Mouse (Mus musculus): Measurements from ENCODE around the gene Dapk2. TPM values are rescaled to one million over a fixed set of nuclear protein-coding genes. Genes with fewer than 3 reads are reported as not detected.
A peak's percentile ranks its signal among the peaks of the same experiment; 100 is the strongest.

The Dapk2 gene
- polyA plus RNA-seq, 1 experiment from 2014 or later = 0.80 TPM

DNA sequence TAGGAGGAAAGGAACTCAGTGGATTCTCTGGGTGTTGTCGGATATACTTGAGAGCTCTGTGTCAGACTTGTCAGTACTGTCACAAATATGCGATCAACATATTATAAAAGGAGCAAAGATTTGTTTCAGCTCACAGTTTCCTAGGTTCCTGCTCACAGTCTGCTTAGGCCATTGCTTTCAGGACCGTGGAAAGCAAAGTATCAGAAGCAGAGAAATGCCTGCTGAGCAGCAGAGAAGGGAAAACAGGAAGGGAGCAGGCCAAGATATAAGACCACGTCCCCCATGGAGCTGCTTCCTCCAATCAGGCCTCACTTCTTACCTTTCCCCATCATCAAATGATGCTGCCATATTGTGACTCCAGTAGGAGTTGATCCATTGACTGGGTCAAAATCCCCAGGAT, 140.8 kb downstream of the Dapk2 start:
- no peaks in the 10 kb centered on the region for H3K36me3 ChIP-seq (replicated peaks; ENCODE audit: control insufficient read depth, insufficient read depth)
- no peaks in the 10 kb centered on the region for H3K27me3 ChIP-seq (ENCODE audit: control insufficient read depth, insufficient read depth, low read length)
- no peak overlapping the region for H3K9ac ChIP-seq
- no peak for DNase-seq (ENCODE audit: low spot score)
- WGBS = 82% methylated on average over 4 of the region's 4 CpGs
- no peak overlapping the region for H3K27ac ChIP-seq
- no peaks in the 10 kb centered on the region for H3K9me3 ChIP-seq (ENCODE audit: control insufficient read depth, low read length)
- H3K4me3 ChIP-seq (replicated peaks; ENCODE audit: low read length) = no peak overlapping the region
- ATAC-seq (ENCODE audit: low FRiP score) = no peak
- H3K4me2 ChIP-seq (replicated peaks) = no peak overlapping the region
- peaks cover 6% of the 10 kb centered on the region; the same call in 1 of the 2 replicates for H3K4me1 ChIP-seq (replicated peaks; ENCODE audit: control insufficient read depth, insufficient read depth, low read length)

DNA sequence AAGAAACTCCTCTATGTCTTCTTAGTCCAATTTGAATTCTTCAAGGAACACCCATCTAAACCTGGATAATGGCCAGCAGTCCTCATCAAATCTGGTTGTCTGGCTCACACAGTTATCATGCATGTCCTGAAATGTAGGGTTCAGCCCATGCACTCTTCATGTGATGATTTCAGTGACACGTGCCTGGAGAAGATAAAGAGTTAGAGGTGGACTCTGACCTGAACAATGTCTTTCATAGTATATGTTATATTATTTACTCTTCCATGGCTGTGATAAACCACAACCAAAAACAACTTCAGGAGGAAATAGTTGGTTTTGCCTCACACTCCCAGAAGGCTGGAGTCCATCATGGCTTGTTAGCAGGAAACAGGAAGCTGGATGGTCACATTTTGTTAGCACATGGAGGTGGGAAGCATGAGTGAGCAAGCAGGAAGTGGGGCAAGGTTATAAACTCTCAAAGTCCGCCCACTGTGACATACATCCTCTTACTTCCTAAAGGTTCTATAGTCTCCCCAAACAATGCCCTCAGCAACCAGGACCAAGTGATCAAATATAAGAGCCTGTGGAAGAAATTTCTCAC, 142.5 kb downstream of the Dapk2 start:
- 95% methylated on average over 2 of the region's 2 CpGs for WGBS

DNA sequence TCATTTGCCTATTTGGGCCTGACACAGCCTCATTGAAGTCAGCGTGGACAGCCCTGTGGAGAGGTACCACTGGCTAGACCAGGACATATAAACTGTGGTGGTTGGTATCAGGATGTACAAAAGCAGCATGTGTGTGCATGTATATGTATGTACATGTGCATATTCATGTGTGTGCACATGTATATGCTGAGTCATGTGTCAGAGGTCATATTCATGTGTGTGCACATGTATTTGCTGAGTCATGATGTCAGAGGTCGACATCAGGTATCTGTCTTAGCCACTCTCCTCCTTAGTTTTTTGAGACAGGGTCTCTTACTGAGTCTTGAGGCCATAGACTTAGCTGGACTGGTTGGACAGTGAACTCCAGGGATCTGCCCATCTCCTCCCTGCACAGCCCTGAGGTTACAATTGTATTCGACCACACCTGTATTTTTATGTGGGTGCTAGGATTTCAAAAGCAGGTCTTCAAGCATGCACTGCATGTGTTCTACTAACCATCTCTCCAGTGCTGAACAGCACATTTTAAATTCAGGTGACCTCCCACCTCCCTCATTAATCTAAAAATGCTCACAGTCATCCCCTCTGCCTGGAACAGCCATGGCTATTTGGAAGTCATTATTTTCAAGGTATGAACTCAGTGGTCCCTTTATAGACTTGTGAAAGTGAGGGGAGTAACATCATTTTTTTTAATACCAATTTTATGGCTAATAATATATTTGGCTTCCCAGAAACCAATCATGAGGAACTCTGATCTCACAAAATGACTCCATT, 146.5 kb downstream of the Dapk2 start:
- ATAC-seq (ENCODE audit: low FRiP score) (no peak), DNase-seq (ENCODE audit: low spot score) (no peak)
- no peaks in the 10 kb centered on the region for H3K36me3 ChIP-seq (replicated peaks; ENCODE audit: control insufficient read depth, insufficient read depth)
- WGBS = 83% methylated on average over 3 of the region's 3 CpGs
- peak overlapping the region; percentile 43 for H3K4me2 ChIP-seq (replicated peaks)
- peaks cover 16% of the 10 kb centered on the region for H3K4me1 ChIP-seq (replicated peaks; ENCODE audit: control insufficient read depth, insufficient read depth, low read length)
- H3K27ac ChIP-seq = peak overlapping the region; percentile 85
- no peak overlapping the region for H3K4me3 ChIP-seq (replicated peaks; ENCODE audit: low read length)
- no peaks in the 10 kb centered on the region for H3K9me3 ChIP-seq (ENCODE audit: control insufficient read depth, low read length)
- H3K27me3 ChIP-seq (ENCODE audit: control insufficient read depth, insufficient read depth, low read length) = no peaks in the 10 kb centered on the region
- peak overlapping the region; percentile 37; the same call in 1 of the 2 replicates for H3K9ac ChIP-seq

More for the DNA sequence above, 142.5 kb downstream of the Dapk2 start:
- Histone ChIP-seq H3K4me1 (replicated peaks; ENCODE audit: control insufficient read depth, insufficient read depth, low read length) (peaks cover 12% of the 10 kb centered on the region), H3K27ac (no peak overlapping the region), H3K4me2 (replicated peaks) (no peak overlapping the region), H3K36me3 (replicated peaks; ENCODE audit: control insufficient read depth, insufficient read depth) (no peaks in the 10 kb centered on the region), H3K9ac (no peak overlapping the region), H3K27me3 (ENCODE audit: control insufficient read depth, insufficient read depth, low read length) (no peaks in the 10 kb centered on the region), H3K4me3 (replicated peaks; ENCODE audit: low read length) (no peak overlapping the region), H3K9me3 (ENCODE audit: control insufficient read depth, low read length) (no peaks in the 10 kb centered on the region)
- no peak for ATAC-seq (ENCODE audit: low FRiP score)
- DNase-seq (ENCODE audit: low spot score) = no peak

DNA sequence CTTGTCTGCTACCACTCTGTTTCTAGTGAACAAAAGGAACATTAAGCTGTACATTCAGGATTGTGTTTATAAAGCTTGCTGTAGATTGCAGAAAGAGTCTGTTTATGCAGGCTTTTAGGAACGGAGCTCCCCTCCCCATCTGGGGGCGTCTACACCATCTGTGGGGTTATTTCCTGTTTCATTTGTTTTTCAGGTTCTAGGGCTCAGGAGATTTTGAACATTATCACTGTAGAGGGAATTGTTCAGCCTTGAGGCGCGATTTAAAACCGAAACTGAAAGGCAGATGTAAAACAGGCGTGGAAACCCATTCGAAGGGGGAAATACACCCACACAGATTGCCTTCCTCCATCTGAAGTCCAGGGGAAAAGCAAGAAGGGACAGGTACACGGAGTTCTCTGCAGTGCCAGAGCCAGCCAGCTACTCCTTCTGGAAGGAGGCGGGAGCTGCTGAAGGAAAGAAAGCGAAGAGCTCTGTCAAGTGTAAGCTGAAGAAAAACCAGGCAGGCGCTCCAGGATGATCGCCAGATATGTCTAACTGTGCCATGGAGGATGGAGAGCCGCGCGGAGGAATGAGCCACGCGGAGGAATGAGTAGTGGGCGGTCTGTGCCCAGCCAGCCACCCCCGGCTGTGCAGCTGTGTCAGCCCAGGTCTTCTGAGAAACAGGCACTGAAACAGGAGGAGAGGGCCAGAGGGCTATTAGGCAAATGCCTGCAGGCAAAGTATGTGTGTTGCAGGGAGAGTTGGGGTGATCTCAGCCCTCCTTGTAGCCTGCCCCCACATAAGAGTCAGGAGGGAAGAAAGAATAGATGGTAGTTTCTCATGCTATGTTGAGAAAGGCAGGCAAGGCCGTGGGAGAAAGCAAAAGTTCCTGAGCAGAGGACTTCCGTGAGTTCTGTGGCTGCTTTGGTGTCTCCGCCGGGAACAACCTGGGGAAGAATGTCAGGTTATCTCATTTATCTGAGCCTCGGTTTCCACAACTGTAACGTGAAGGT, 147.4 kb downstream of the Dapk2 start:
- Histone ChIP-seq H3K4me1 (replicated peaks; ENCODE audit: control insufficient read depth, insufficient read depth, low read length) (peaks cover 16% of the 10 kb centered on the region), H3K9me3 (ENCODE audit: control insufficient read depth, low read length) (no peaks in the 10 kb centered on the region), H3K36me3 (replicated peaks; ENCODE audit: control insufficient read depth, insufficient read depth) (no peaks in the 10 kb centered on the region), H3K4me2 (replicated peaks) (peak overlapping the region; percentile 43), H3K4me3 (replicated peaks; ENCODE audit: low read length) (peak overlapping the region; percentile 11; the same call in 1 of the 2 replicates), H3K27ac (peak overlapping the region; percentile 85), H3K9ac (peak overlapping the region; percentile 37), H3K27me3 (ENCODE audit: control insufficient read depth, insufficient read depth, low read length) (no peaks in the 10 kb centered on the region)
- ATAC-seq (ENCODE audit: low FRiP score) (no peak), DNase-seq (ENCODE audit: low spot score) (peak; percentile 43)
- WGBS = 41% methylated on average over 25 of the region's 25 CpGs

DNA sequence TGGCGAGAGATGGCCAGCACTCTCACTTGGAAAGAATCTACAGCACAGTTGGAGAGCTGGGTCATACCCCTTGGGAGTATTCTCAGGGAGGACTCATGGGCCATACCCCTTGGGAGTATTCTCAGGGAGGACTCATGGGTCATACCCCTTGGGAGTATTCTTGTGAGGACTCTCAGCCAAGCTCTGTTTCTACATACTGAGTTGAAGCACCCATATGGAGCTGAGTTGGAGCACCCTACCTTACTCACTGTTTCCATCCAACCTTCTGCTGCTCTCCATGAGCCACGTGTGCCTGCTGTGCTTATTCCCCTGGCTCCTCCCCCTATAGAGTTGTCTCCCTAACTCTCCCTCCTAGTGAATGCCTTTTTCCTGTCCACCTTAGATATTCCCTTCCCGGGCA, 148.4 kb downstream of the Dapk2 start:
- DNase-seq (ENCODE audit: low spot score) = no peak
- no peak for ATAC-seq (ENCODE audit: low FRiP score)
- Histone ChIP-seq H3K4me2 (replicated peaks) (no peak overlapping the region), H3K27ac (no peak overlapping the region), H3K9me3 (ENCODE audit: control insufficient read depth, low read length) (no peaks in the 10 kb centered on the region), H3K4me3 (replicated peaks; ENCODE audit: low read length) (no peak overlapping the region), H3K36me3 (replicated peaks; ENCODE audit: control insufficient read depth, insufficient read depth) (no peaks in the 10 kb centered on the region), H3K4me1 (replicated peaks; ENCODE audit: control insufficient read depth, insufficient read depth, low read length) (peaks cover 16% of the 10 kb centered on the region), H3K27me3 (ENCODE audit: control insufficient read depth, insufficient read depth, low read length) (no peaks in the 10 kb centered on the region), H3K9ac (no peak overlapping the region)
- 79% methylated on average over 3 of the region's 3 CpGs for WGBS

DNA sequence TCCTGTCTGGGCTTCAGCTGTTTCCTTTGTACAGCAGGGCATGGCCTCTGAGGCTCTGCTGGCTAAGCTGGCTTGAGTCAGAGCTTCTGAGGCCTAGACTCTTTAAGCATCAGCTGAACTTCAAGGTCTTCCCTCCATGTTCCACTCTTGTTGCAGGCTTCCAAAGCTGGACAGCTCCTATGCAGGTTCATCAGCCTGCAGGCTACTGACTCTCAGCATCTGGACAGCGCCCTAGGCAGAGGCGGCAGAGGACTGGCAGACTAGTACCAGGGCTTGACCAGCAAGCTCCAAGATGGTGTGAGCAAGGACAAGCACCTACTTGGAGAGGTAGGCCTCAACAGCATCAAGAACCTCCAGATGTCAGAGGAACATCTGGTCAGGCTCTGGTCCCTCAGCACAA, 149.3 kb downstream of the Dapk2 start:
- no peaks in the 10 kb centered on the region for H3K9me3 ChIP-seq (ENCODE audit: control insufficient read depth, low read length)
- H3K4me2 ChIP-seq (replicated peaks) = no peak overlapping the region
- H3K36me3 ChIP-seq (replicated peaks; ENCODE audit: control insufficient read depth, insufficient read depth) = no peaks in the 10 kb centered on the region
- WGBS = 54% methylated on average over 2 of the region's 2 CpGs
- H3K9ac ChIP-seq = no peak overlapping the region
- DNase-seq (ENCODE audit: low spot score) (peak; percentile 26), ATAC-seq (ENCODE audit: low FRiP score) (no peak)
- H3K27ac ChIP-seq = no peak overlapping the region
- no peak overlapping the region for H3K4me3 ChIP-seq (replicated peaks; ENCODE audit: low read length)
- peaks cover 16% of the 10 kb centered on the region for H3K4me1 ChIP-seq (replicated peaks; ENCODE audit: control insufficient read depth, insufficient read depth, low read length)
- no peaks in the 10 kb centered on the region for H3K27me3 ChIP-seq (ENCODE audit: control insufficient read depth, insufficient read depth, low read length)

DNA sequence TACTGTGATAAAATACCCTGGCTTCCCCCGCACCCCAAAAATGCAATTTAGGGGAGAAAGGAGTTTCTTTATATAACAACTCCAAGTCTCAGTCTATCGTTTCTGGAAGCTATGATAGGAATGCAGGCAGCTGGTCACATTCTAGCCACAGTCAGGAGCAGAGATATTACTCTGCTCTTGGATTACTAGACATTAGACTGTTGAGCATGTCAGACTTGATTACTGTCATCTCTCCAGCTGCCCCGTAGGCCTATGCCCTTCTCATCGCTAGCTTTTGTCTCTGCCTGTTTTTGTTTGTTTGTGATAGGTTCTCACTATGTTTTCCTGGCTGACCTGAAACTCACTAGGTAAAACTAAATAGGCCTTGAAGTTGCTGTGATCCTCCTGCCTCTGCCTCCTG, 150.7 kb downstream of the Dapk2 start:
- WGBS = 83% methylated on average over 4 of the region's 4 CpGs
- DNase-seq (ENCODE audit: low spot score) (no peak), ATAC-seq (ENCODE audit: low FRiP score) (no peak)
- no peaks in the 10 kb centered on the region for H3K9me3 ChIP-seq (ENCODE audit: control insufficient read depth, low read length)
- H3K9ac ChIP-seq = no peak overlapping the region
- no peaks in the 10 kb centered on the region for H3K27me3 ChIP-seq (ENCODE audit: control insufficient read depth, insufficient read depth, low read length)
- no peak overlapping the region for H3K27ac ChIP-seq
- no peaks in the 10 kb centered on the region for H3K36me3 ChIP-seq (replicated peaks; ENCODE audit: control insufficient read depth, insufficient read depth)
- no peak overlapping the region for H3K4me2 ChIP-seq (replicated peaks)
- peaks cover 16% of the 10 kb centered on the region for H3K4me1 ChIP-seq (replicated peaks; ENCODE audit: control insufficient read depth, insufficient read depth, low read length)
- H3K4me3 ChIP-seq (replicated peaks; ENCODE audit: low read length) = no peak overlapping the region

DNA sequence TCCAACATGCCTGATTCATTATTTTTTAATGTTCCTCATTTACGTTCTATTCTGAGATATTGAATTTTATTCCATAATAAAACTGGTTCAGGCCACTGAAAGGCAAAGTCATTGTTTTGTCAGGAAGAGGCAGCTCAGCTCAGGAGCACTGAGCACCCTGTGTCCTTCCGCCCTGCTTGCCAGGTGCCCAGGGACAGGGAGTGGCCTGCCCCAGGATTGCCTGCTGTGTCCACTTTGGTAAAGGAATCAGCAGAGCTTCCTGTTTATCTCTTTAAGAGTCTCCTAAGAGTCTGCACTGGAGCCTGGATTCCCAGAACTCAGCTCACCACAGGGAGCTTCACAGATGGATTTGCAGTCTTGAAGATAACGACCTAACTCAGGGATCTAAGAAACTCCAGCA, 153.4 kb downstream of the Dapk2 start:
- H3K27ac ChIP-seq = no peak overlapping the region
- H3K4me2 ChIP-seq (replicated peaks) = no peak overlapping the region
- no peaks in the 10 kb centered on the region for H3K9me3 ChIP-seq (ENCODE audit: control insufficient read depth, low read length)
- 46% methylated on average over 3 of the region's 3 CpGs for WGBS
- DNase-seq (ENCODE audit: low spot score) = no peak
- no peaks in the 10 kb centered on the region for H3K27me3 ChIP-seq (ENCODE audit: control insufficient read depth, insufficient read depth, low read length)
- H3K4me1 ChIP-seq (replicated peaks; ENCODE audit: control insufficient read depth, insufficient read depth, low read length) = no peaks in the 10 kb centered on the region
- no peak for ATAC-seq (ENCODE audit: low FRiP score)
- H3K36me3 ChIP-seq (replicated peaks; ENCODE audit: control insufficient read depth, insufficient read depth) = no peaks in the 10 kb centered on the region
- H3K9ac ChIP-seq = no peak overlapping the region
- H3K4me3 ChIP-seq (replicated peaks; ENCODE audit: low read length) = no peak overlapping the region

DNA sequence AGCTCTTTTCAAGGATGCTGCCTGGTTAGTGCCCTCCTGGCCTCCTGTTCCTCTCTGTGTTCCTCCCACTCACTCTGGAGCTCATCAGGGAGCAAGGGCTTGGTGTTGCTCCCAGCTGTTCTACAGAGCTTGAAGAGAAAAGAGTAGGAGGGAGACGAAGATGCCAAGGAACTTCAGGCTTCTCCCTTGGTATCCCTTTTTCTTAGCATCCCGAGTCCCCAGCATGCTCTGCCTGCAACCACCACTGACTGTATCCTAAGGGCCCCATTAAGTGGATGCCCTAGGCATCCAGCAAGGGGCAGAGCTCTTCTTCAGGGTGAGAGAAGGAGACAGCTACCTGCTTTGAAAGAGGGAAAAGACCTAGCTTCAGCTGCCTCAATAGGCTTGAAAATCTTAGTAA, 158.6 kb downstream of the Dapk2 start:
- no peak for ATAC-seq (ENCODE audit: low FRiP score)

More for the DNA sequence above, 158.6 kb downstream of the Dapk2 start:
- no peak overlapping the region for H3K4me3 ChIP-seq (replicated peaks; ENCODE audit: low read length)
- H3K4me2 ChIP-seq (replicated peaks) = no peak overlapping the region
- DNase-seq (ENCODE audit: low spot score) = no peak
- H3K36me3 ChIP-seq (replicated peaks; ENCODE audit: control insufficient read depth, insufficient read depth) = no peaks in the 10 kb centered on the region
- WGBS = 87% methylated on average over 2 of the region's 2 CpGs
- no peaks in the 10 kb centered on the region for H3K4me1 ChIP-seq (replicated peaks; ENCODE audit: control insufficient read depth, insufficient read depth, low read length)
- no peaks in the 10 kb centered on the region for H3K27me3 ChIP-seq (ENCODE audit: control insufficient read depth, insufficient read depth, low read length)
- no peak overlapping the region for H3K27ac ChIP-seq
- H3K9ac ChIP-seq = no peak overlapping the region
- no peaks in the 10 kb centered on the region for H3K9me3 ChIP-seq (ENCODE audit: control insufficient read depth, low read length)
